Mouse (Mus musculus) brain, embryonic 14.5 days (tissue): ENCODE measurements around the gene Pde4dip.

Experiments
- CTCF ChIP-seq: fragments of 200-500 bp; IDR thresholded peaks from 2 replicates; pipeline ENCODE4 v1.5.1; 2012; ENCODE audit warnings: inconsistent platforms, mild to moderate bottlenecking, moderate library complexity, borderline replicate concordance; ENCODE audit not compliant: insufficient read depth, insufficient read length; ENCODE audit errors: extremely low read depth
- POLR2A ChIP-seq: fragments of 200-500 bp; IDR thresholded peaks from 2 replicates; pipeline ENCODE4 v1.6.1; 2012; ENCODE audit warnings: mild to moderate bottlenecking, inconsistent platforms, borderline replicate concordance; ENCODE audit not compliant: poor library complexity, insufficient read depth, insufficient read length, severe bottlenecking; ENCODE audit errors: extremely low read depth

GRCm38 (mm10) chr3:97691443-97692017 lies 197.0 kb downstream of the Pde4dip start:
- TF ChIP-seq CTCF (no peak), POLR2A (no peak)
